Mouse (Mus musculus) cerebellum, adult 2 months (tissue): ENCODE results near the gene Psap.

Source experiments
- CTCF ChIP-seq: fragments of 200-500 bp; IDR thresholded peaks from 2 replicates; pipeline ENCODE4 v1.5.1; 2011; ENCODE audit warnings: low read depth, mild to moderate bottlenecking, control low read depth, low read length, moderate library complexity, borderline replicate concordance; ENCODE audit not compliant: insufficient read depth
- POLR2A ChIP-seq: fragments of 200-500 bp; IDR thresholded peaks from 2 replicates; pipeline ENCODE4 v1.6.1; 2011; ENCODE audit warnings: low read length, control low read depth, borderline replicate concordance; ENCODE audit not compliant: insufficient read depth

DNA sequence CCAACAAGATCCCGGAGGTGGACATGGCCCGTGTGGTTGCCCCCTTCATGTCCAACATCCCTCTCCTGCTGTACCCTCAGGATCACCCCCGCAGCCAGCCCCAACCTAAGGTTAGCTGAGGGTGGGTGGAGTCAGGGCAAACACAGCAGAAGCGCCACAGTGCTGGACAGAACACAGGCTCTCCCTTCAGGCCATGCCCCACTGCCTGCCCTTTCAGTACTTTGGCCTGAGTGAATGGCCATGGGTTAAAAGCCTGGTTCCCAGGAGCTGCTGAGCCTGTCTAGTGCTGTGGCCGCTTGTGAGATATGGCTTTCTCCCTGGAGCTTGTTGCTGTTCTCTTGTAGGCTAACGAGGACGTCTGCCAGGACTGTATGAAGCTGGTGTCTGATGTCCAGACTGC, 17.2 kb downstream of the Psap start:
- no peak for TF ChIP-seq CTCF
- no peak for TF ChIP-seq POLR2A
